Mouse (Mus musculus) midbrain, embryonic 14.5 days (tissue): ENCODE measurements around the gene Fam83c. TPM values are rescaled to one million over a fixed set of nuclear protein-coding genes. Genes with fewer than 3 reads are reported as not detected.
A peak's percentile ranks its signal among the peaks of the same experiment; 100 is the strongest.

Source experiments
- ATAC-seq: fragments of 200-750 bp; cut with Nextera tagmentation; 2 replicates; pipeline ENCODE4 v1.8.0; 2017; ENCODE audit warnings: moderate number of reproducible peaks, moderate library complexity; ENCODE audit not compliant: low FRiP score, low TSS enrichment
- DNase-seq: peaks from one replicate; pipeline ENCODE4 v3.0.0-alpha.2; 2015
- H3K27ac ChIP-seq: fragments of 300-500 bp; sonication (generic); replicated peaks from 2 replicates; pipeline ENCODE4 v1.5.1; 2014; ENCODE audit warnings: mild to moderate bottlenecking, low read depth, low read length, moderate library complexity
- H3K27me3 ChIP-seq: fragments of 300-500 bp; sonication (generic); 2 replicates; pipeline ENCODE4 v1.6.1; 2014; ENCODE audit warnings: low read length, control low read depth, mixed read lengths; ENCODE audit not compliant: control insufficient read depth, insufficient read depth
- H3K36me3 ChIP-seq: fragments of 300-500 bp; sonication (generic); 2 replicates; pipeline ENCODE4 v1.6.1; 2014; ENCODE audit warnings: low read length, control low read depth; ENCODE audit not compliant: control insufficient read depth, insufficient read depth
- H3K4me1 ChIP-seq: fragments of 300-500 bp; sonication (generic); 2 replicates; pipeline ENCODE4 v1.6.1; 2014; ENCODE audit warnings: mild to moderate bottlenecking, antibody characterized with exemption, low read length, control low read depth; ENCODE audit not compliant: control insufficient read depth, insufficient read depth
- H3K4me2 ChIP-seq: fragments of 300-500 bp; sonication (generic); 2 replicates; pipeline ENCODE4 v1.6.1; 2014; ENCODE audit warnings: mild to moderate bottlenecking, low read length, moderate library complexity
- H3K4me3 ChIP-seq: fragments of 300-500 bp; sonication (generic); replicated peaks from 2 replicates; pipeline ENCODE4 v1.5.1; 2014; ENCODE audit warnings: low read depth, low read length
- H3K9ac ChIP-seq: fragments of 300-500 bp; sonication (generic); replicated peaks from 2 replicates; pipeline ENCODE4 v1.6.1; 2014; ENCODE audit warnings: mild to moderate bottlenecking, low read length, moderate library complexity
- H3K9me3 ChIP-seq: fragments of 300-500 bp; sonication (generic); 2 replicates; pipeline ENCODE4 v1.6.1; 2016; ENCODE audit warnings: low read length, control low read depth, mixed read lengths; ENCODE audit not compliant: control insufficient read depth
- WGBS: fragments of 180-500 bp; shearing (Covaris S2); extraction: QIAGEN DNeasy Blood & Tissue Kit; methylation state at CpG from one replicate; pipeline ENCODE4 v1.1.7; 2014; 5-methylcytosine and 5-hydroxymethylcytosine counted together
- polyA plus RNA-seq: library from polyadenylated mRNA; unstranded; fragments of >200 nt; fragmentation: Nextera tagmentation; extraction: Ambion mirVana; gene quantifications from 2 replicates; pipeline ENCODE4 v1.2.1, GENCODE M21; 2014

The Fam83c gene
- polyA plus RNA-seq, 1 experiment from 2014 or later = 0.41 TPM

GRCm38 (mm10) chr2:155798613-155799012 is 36.0 kb downstream of the Fam83c start:
- peaks cover 57% of the 10 kb centered on the region for H3K36me3 ChIP-seq

GRCm38 (mm10) chr2:155794674-155795445 is 39.8 kb downstream of the Fam83c start:
- Histone ChIP-seq H3K4me1 (no peaks in the 10 kb centered on the region), H3K9ac (no peak overlapping the region), H3K9me3 (no peaks in the 10 kb centered on the region), H3K4me2 (no peak overlapping the region), H3K27ac (no peak overlapping the region), H3K27me3 (no peaks in the 10 kb centered on the region), H3K4me3 (no peak overlapping the region), H3K36me3 (peaks cover 42% of the 10 kb centered on the region)
- WGBS = 88% methylated on average over 12 of the region's 12 CpGs
- no peak for DNase-seq
- ATAC-seq = no peak

More at GRCm38 (mm10) chr2:155798613-155799012, 36.0 kb downstream of the Fam83c start:
- Histone ChIP-seq H3K27me3 (no peaks in the 10 kb centered on the region), H3K9ac (no peak overlapping the region), H3K27ac (no peak overlapping the region), H3K4me3 (no peak overlapping the region), H3K4me2 (no peak overlapping the region), H3K4me1 (no peaks in the 10 kb centered on the region), H3K9me3 (no peaks in the 10 kb centered on the region)
- 47% methylated on average over 3 of the region's 3 CpGs for WGBS
- no peak for ATAC-seq
- DNase-seq = no peak

DNA sequence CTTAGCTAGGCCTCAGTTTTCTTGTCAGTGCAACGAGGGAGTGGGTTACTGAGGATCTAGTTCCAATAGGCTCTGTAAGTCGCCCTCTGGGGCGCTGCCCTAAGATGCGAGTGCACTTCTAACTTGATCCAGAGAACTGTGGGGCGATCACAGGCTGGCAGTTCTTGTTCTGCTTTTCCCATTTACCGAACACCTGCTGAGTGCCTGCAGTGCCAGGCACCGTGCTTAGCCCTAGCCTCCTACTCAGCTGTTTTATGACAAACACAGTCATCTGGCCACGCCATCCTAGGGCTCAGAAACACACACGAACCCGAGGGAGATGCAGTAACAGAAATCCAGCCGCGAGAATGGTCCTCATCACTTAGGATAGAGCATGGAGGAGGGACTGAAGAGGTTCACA is 41.8 kb downstream of the Fam83c start:
- ATAC-seq (no peak), DNase-seq (no peak)
- Histone ChIP-seq H3K27ac (no peak overlapping the region), H3K27me3 (no peaks in the 10 kb centered on the region), H3K9me3 (no peaks in the 10 kb centered on the region), H3K4me2 (no peak overlapping the region), H3K4me3 (no peak overlapping the region), H3K9ac (no peak overlapping the region), H3K4me1 (no peaks in the 10 kb centered on the region), H3K36me3 (peaks cover 27% of the 10 kb centered on the region)
- 31% methylated on average over 12 of the region's 12 CpGs for WGBS

DNA sequence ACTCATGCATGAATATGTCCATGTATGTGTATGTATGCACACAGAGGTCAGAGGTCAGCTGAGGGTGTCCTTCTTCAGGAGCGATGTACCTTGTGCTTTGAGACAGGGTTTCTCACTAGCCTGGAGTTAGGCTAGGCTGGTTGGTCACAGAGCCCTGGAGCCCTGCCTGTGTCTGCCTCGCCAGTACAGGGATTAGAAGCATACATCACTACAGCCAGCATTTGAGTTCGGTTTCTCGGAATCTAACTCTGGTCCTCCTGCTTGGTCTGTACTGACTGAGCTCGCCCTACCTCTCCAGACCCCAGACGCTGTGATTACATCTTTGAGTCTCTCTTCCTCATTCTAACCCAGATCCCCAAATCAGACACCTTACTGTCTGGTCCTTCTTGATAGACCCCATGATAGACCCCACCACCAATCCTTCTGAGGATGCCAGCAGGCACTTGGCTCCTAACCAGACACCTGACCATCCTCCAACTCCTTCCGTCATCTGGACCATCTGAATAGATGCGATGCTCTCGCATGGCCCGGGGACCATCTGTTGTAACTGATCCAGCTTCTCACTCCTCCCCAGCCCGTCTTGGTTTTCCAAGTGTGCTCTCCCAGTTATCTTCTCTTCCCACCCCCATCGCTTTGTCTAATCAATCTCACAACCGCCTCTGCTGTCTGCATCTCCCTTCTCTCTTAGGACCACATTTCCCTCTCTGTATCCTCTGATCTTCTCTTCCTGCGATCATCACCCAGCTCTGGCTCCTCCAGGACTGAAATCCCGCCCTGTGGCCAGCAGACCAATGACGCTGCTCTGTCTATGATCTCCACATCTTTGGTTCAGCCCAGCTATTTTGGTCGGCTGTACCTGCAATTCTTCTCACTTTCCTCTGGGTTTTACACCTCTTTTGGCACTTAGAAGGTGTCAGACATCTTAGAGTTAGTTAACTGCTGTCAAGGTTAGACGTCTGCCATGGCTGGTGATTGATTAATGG is 46.4 kb downstream of the Fam83c start:
- Histone ChIP-seq H3K27ac (no peak overlapping the region), H3K4me3 (no peak overlapping the region), H3K4me1 (no peaks in the 10 kb centered on the region), H3K36me3 (0 out of 2 replicates have a peak, but pooled peaks cover 5% of the 10 kb centered on the region), H3K9me3 (no peaks in the 10 kb centered on the region), H3K9ac (no peak overlapping the region), H3K27me3 (no peaks in the 10 kb centered on the region), H3K4me2 (no peak overlapping the region)
- ATAC-seq = no peak
- DNase-seq = no peak
- 82% methylated on average over 18 of the region's 18 CpGs for WGBS

GRCm38 (mm10) chr2:155786905-155787304 is 47.7 kb downstream of the Fam83c start:
- WGBS = 77% methylated on average over 5 of the region's 5 CpGs

GRCm38 (mm10) chr2:155784534-155784933 is 50.1 kb downstream of the Fam83c start:
- no peak for ATAC-seq
- Histone ChIP-seq H3K36me3 (no peaks in the 10 kb centered on the region), H3K27ac (no peak overlapping the region), H3K9me3 (no peaks in the 10 kb centered on the region), H3K4me2 (no peak overlapping the region), H3K9ac (no peak overlapping the region), H3K27me3 (no peaks in the 10 kb centered on the region), H3K4me3 (no peak overlapping the region), H3K4me1 (no peaks in the 10 kb centered on the region)
- no peak for DNase-seq
- 84% methylated on average over 6 of the region's 6 CpGs for WGBS

More at GRCm38 (mm10) chr2:155786905-155787304, 47.7 kb downstream of the Fam83c start:
- no peaks in the 10 kb centered on the region for H3K27me3 ChIP-seq
- H3K4me3 ChIP-seq = no peak overlapping the region
- no peaks in the 10 kb centered on the region for H3K4me1 ChIP-seq
- no peak overlapping the region for H3K27ac ChIP-seq
- no peak overlapping the region for H3K9ac ChIP-seq
- ATAC-seq = no peak
- no peak for DNase-seq
- no peaks in the 10 kb centered on the region for H3K36me3 ChIP-seq
- no peak overlapping the region for H3K4me2 ChIP-seq
- no peaks in the 10 kb centered on the region for H3K9me3 ChIP-seq

- Histone ChIP-seq H3K4me3 (no peak overlapping the region), H3K4me1 (peaks cover 24% of the 10 kb centered on the region), H3K27ac (no peak overlapping the region), H3K27me3 (0 out of 2 replicates have a peak, but pooled peaks cover 2% of the 10 kb centered on the region), H3K9ac (no peak overlapping the region), H3K4me2 (no peak overlapping the region), H3K9me3 (no peaks in the 10 kb centered on the region), H3K36me3 (no peaks in the 10 kb centered on the region)
- no peak for DNase-seq
- no peak for ATAC-seq
- 87% methylated on average over 3 of the region's 3 CpGs for WGBS
These were observed 55.1 kb downstream of the Fam83c start for GRCm38 (mm10) chr2:155779506-155779905.

GRCm38 (mm10) chr2:155779066-155779465 is 55.6 kb downstream of the Fam83c start:
- H3K27me3 ChIP-seq = 0 out of 2 replicates have a peak, but pooled peaks cover 2% of the 10 kb centered on the region
- peak; percentile 39 for DNase-seq
- H3K4me3 ChIP-seq = no peak overlapping the region
- H3K9ac ChIP-seq = no peak overlapping the region
- H3K27ac ChIP-seq = no peak overlapping the region
- H3K36me3 ChIP-seq = no peaks in the 10 kb centered on the region
- ATAC-seq = no peak
- peaks cover 24% of the 10 kb centered on the region for H3K4me1 ChIP-seq
- H3K4me2 ChIP-seq = no peak overlapping the region
- WGBS = 61% methylated on average over 7 of the region's 7 CpGs
- H3K9me3 ChIP-seq = no peaks in the 10 kb centered on the region
